Mouse (Mus musculus) embryonic fibroblast, embryonic 13.5 days (primary cell): ENCODE data around the gene Ghitm. TPM values are rescaled to one million over a fixed set of nuclear protein-coding genes. Genes with fewer than 3 reads are reported as not detected.
"Not testable (repeated sequence)": the region's sequence is repeated elsewhere in the genome, so short reads cannot be mapped to it uniquely, and the experiment has no call there.

Source experiments
- H3K27ac ChIP-seq: 2 replicates; pipeline ENCODE4 v1.5.1; 2012; ENCODE audit warnings: low read length, control low read depth, inconsistent platforms; ENCODE audit not compliant: insufficient read depth
- H3K4me1 ChIP-seq: 2 replicates; pipeline ENCODE4 v1.6.1; 2011; ENCODE audit warnings: low read length; ENCODE audit not compliant: control insufficient read depth, insufficient read depth
- H3K4me3 ChIP-seq: 2 replicates; pipeline ENCODE4 v1.5.1; 2011; ENCODE audit warnings: mild to moderate bottlenecking, control low read depth, low read length; ENCODE audit not compliant: insufficient read depth
- CTCF ChIP-seq: IDR thresholded peaks from 2 replicates; pipeline ENCODE4 v1.5.1; 2011; ENCODE audit warnings: mild to moderate bottlenecking, control low read depth, low read length, moderate library complexity, borderline replicate concordance; ENCODE audit not compliant: insufficient read depth
- POLR2A ChIP-seq: IDR thresholded peaks from 2 replicates; pipeline ENCODE4 v1.6.1; 2011; ENCODE audit warnings: low read depth, mild to moderate bottlenecking, control low read depth, low read length, moderate library complexity
- polyA plus RNA-seq: library from polyadenylated mRNA; stranded (reverse); fragments of >200 nt; gene quantifications from 2 replicates; pipeline ENCODE4 v1.2.4, GENCODE M21; 2011; ENCODE audit warnings: low read depth; ENCODE audit not compliant: missing spikeins, insufficient read length

The Ghitm gene
- 293 and 339 TPM in 2 replicates for polyA plus RNA-seq

DNA sequence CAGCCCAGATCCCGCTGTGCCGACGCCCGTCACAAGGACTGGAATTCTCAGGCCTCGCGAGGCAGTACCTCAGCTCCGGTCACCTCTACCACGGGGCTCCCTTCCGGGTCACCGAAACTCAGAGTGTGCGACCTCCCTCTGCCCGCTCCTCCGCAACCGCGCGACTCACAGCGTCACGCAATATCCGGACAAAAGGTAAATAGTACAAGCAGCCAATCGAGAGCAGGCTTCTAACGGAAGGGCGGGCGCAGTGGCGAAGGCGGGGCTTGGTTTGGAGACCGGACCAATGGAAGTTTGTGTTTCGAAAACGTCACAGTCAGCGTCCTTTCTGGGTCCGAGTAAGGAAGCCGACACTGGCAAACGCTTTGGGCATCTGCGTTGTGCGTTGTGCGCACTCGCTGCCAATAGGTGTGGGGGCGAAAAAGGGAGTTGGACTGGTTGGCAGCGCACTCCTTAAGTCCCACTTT is at the start of gene Ghitm:
Ghitm (minus strand) TSS at position 146 of the 467 bp plus-strand sequence.
- TF ChIP-seq CTCF (no peak), POLR2A (peak; percentile 93)
- no peaks in the 10 kb centered on the region; the same call in 1 of the 2 replicates for H3K4me1 ChIP-seq
- peak within 1 kb of the TSS; percentile 70 for H3K4me3 ChIP-seq
- H3K27ac ChIP-seq, result peak within 1 kb of the TSS; percentile 92

DNA sequence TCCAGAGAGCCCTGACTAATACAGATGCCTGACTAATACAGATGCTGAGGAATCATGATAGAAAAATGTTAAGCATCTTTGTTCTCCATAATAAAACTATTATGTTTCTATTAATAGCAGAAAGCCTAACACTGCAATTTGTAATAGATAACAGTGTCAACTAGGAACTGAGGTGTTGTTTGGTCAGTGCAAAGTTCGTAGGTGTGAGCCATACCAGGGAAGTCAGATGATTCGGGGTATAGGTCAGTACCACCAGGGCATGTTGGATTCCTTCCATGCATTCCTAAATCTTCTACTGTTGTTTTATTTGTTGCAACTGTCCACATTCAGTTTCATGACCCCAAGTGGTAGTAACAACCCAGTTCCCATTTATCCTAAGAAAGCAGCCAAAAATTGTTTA is 49.8 kb upstream of the Ghitm start:
- TF ChIP-seq POLR2A, result no peak
- no peak for TF ChIP-seq CTCF
- Histone ChIP-seq H3K4me1 (no peaks in the 10 kb centered on the region; the same call in 1 of the 2 replicates), H3K27ac (no peak overlapping the region), H3K4me3 (no peak overlapping the region)

DNA sequence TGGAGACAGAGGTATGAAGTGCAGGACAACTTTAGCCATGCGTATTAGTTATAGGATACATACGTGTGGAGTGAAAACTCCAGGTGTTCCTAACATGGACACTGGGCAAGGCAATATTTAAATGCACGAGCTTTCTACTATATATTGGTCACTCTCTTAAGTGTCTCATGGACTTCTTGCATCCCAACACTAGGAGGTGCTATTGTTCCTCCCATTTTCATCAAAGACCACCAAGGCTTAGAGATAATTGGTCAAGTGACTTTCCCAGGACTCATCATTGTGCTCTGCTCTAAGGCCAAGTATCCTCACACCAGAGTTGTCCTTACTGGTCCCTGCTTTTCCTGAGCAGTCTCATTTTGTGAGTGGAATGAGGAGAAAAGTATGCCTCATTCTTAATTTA is 39.4 kb upstream of the Ghitm start:
- H3K4me3 ChIP-seq, result no peak overlapping the region
- no peak overlapping the region for H3K27ac ChIP-seq
- no peaks in the 10 kb centered on the region for H3K4me1 ChIP-seq
- TF ChIP-seq CTCF (no peak), POLR2A (no peak)

GRCm38 (mm10) chr14:37165266-37165926 is 30.3 kb upstream of the Ghitm start:
- no peak overlapping the region for H3K27ac ChIP-seq
- TF ChIP-seq POLR2A, result no peak
- TF ChIP-seq CTCF, result no peak
- no peaks in the 10 kb centered on the region for H3K4me1 ChIP-seq
- H3K4me3 ChIP-seq, result no peak overlapping the region

GRCm38 (mm10) chr14:37164392-37165032 is 29.4 kb upstream of the Ghitm start:
- no peak for TF ChIP-seq POLR2A
- TF ChIP-seq CTCF, result no peak
- H3K27ac ChIP-seq, result no peak overlapping the region
- no peak overlapping the region for H3K4me3 ChIP-seq
- H3K4me1 ChIP-seq, result no peaks in the 10 kb centered on the region

- H3K4me3 ChIP-seq, result no peak overlapping the region
- no peak for TF ChIP-seq POLR2A
- TF ChIP-seq CTCF, result no peak
- no peaks in the 10 kb centered on the region for H3K4me1 ChIP-seq
- no peak overlapping the region for H3K27ac ChIP-seq
Measured at GRCm38 (mm10) chr14:37163277-37163956, 28.3 kb upstream of the Ghitm start.

GRCm38 (mm10) chr14:37154391-37154790 is 19.3 kb upstream of the Ghitm start:
- H3K4me1 ChIP-seq, result no peaks in the 10 kb centered on the region
- TF ChIP-seq POLR2A (no peak), CTCF (no peak)
- no peak overlapping the region for H3K4me3 ChIP-seq
- H3K27ac ChIP-seq, result no peak overlapping the region

DNA sequence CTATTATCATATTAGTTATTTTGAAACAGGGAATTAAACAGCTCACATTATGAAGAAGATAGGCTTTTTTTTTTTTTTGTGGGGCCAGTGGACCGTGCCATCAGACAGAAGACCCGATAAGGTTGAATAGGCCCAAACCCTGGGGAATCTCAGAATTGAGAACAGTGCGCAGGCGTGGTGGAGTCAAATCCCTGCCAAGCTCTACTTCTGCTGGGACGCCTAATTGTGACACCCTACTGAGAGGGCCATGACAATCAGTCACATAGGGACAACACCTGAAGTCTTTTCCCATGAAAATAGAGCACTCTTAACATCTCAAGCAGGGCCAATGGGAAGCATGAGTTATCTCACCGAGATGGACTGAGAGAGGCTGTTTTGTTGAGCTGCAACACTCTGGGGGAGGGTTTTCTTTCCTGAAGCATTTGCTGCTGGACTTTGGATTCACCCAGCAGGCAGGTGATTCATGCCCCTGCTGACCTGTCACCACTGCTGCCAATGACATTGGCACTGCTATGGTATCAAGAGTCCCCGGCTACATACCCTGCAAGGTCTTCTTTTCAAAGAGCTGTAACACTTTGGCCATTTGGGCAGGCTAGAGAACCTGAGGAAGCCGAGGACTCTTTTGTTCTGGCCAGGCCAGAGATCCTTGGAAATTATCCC is 4.1 kb upstream of the Ghitm start:
- Histone ChIP-seq H3K27ac (no peak overlapping the region), H3K4me1 (no peaks in the 10 kb centered on the region), H3K4me3 (no peak overlapping the region)
- TF ChIP-seq POLR2A (no peak), CTCF (no peak)

DNA sequence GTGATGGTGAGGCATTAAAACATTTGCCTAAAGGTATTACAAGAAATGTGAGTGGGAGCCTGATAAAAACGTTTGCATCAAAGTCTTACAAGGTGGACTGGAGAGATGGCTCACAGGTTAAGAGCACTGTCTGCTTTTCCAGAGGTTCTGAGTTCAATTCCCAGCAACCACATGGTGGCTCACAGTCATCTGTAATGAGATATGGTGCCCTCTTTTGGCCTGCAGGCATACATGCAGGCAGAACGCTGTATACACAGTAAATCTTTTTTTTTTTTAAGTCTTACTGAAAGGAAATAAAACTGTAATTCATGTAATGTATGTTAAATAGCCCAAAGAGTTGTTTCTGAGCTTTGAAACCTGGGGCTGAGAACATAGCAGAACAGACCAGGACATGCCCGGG is 2.5 kb upstream of the Ghitm start:
- not testable (repeated sequence) for H3K27ac ChIP-seq, H3K4me3 ChIP-seq, H3K4me1 ChIP-seq

- Histone ChIP-seq H3K27ac (no peak overlapping the region), H3K4me3 (no peak overlapping the region), H3K4me1 (no peaks in the 10 kb centered on the region; the same call in 1 of the 2 replicates)
- TF ChIP-seq POLR2A, result no peak
- TF ChIP-seq CTCF, result no peak
Measured at GRCm38 (mm10) chr14:37136110-37136509, 1.0 kb upstream of the Ghitm start.
